Mouse (Mus musculus) heart, postnatal 25 days (tissue): ENCODE measurements around the gene Copz2. TPM values are rescaled to one million over a fixed set of nuclear protein-coding genes. Genes with fewer than 3 reads are reported as not detected.

ENCODE experiments used
- DNase-seq: peaks from one replicate; pipeline ENCODE4 v3.0.0; 2022; ENCODE audit warnings: low spot score
- intact Hi-C: fragments of 180-260 bp; cut with DNase I; formaldehyde crosslinking; loops from one replicate; pipeline ENCODE4 v1.15.1; 2025
- total RNA-seq, 2 experiments: library from RNA; stranded (reverse); gene quantifications; 2 replicates each; pipeline ENCODE4 v1.2.3; 2021

Gene Copz2
- total RNA-seq, 2 experiments from 2014 or later = 33.4 to 37.5 TPM

DNA sequence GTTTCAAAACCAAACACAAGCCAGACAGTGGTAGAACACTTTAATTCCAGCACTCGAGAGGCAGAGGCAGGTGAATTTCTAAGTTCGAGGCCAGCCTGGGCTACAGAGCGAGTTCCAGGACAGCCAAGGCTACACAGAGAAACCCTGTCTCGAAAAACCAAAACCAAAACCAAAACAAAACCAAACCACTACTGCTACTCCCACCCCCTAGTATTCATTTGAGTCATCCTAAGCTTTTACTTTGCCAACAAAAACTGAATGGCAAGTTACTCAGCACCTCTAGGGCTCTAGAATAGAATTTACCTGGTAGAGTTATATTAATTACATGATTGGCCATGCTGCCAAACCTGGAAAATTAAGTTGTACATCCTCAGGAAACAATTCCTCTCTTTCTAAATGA lies 10.0 kb downstream of the Copz2 start:
- DNase-seq = no peak
- intact Hi-C loops = loop anchor here (1.0 to 10.0 kb wide), 5 partner anchors 35 to 305 kb away; no protein-coding TSS in a partner anchor

DNA sequence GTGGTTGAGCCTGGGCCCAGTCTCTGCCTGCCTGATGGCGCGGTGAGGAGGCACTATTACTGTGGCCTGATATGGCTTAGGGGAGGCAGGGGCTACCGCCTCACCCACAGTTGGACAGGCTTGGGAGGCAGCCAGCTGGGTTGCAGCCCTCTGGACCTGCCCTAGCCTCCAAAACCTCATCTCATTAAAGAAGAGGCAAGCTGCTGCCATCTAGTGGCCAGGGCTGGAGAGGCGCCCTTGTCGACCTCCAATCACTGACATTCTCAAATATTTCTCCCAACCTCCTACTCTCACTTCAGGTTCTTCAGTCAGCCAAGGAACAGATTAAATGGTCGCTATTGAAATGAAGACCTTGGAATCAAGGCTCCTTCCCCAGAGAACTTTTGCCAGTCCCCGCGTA lies 10.9 kb downstream of the Copz2 start:
- intact Hi-C loops = loop anchor here (1.0 to 10.0 kb wide), 5 partner anchors 36 to 306 kb away; no protein-coding TSS in a partner anchor
- DNase-seq = peak; percentile 74

DNA sequence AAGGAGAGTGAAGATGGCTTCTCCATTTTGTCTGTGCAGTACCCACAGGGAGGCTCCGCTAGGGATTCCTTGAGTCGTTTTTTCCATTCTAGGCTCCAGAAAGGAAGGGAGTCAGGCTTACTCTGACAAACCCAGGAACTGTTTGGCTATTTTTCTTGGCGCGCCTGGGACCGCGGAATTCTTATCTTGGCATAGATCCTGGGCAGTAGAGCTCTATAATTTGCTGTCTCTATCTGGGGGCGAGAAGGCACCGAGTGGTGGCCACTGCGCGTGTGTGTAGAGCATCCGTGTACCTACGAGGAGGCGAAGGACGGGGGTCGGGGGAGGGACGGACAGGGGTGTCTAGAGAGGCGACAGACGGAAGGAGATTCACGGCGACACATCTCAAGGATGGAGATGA lies 11.8 kb downstream of the Copz2 start:
- peak; percentile 68 for DNase-seq
- intact Hi-C loops = loop anchor here (2.0 to 10.0 kb wide), 4 partner anchors 37 to 307 kb away; no protein-coding TSS in a partner anchor

DNA sequence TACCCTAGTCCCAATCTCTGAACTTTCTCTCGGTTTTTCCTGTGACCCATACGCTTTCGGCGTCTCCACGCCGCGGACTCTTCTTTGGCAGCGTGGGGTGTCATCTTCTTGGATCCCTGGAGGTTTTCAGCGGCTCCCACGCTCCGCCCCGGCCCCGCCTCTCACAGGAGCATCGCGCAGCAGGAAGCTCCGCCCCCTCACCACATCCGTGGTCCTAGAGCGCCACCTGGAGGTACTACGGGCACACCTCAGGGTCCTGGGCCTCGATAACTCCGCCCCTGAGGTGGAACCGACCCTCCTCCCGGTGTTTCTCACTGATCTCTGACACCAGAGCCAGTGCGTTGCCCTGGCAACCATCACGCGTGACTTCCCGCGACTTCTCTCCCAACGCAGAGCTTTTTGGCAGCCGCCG lies 12.2 kb downstream of the Copz2 start:
- DNase-seq = peak; percentile 86
- intact Hi-C loops = loop anchor here (2.0 to 10.0 kb wide), 6 partner anchors 37 to 583 kb away; no protein-coding TSS in a partner anchor

DNA sequence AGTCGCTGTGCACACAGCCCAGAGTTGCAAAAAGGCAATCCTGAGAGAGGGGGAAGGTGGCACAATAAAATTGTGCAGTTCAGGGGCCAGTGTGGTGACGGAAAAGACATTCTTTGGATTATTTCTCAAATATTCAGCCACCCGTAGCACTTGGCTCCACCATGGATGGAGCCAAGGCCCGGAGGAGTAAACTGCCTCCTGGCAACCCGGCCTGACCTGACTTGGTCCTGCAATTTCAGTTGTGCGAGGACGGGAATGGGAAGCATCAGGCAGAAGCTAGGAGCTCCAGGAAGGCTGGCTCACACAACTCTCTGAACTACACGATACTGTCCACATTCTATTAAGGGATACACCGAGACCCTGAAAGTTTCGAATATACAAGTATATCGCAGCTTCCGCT lies 12.9 kb downstream of the Copz2 start:
- no peak for DNase-seq

DNA sequence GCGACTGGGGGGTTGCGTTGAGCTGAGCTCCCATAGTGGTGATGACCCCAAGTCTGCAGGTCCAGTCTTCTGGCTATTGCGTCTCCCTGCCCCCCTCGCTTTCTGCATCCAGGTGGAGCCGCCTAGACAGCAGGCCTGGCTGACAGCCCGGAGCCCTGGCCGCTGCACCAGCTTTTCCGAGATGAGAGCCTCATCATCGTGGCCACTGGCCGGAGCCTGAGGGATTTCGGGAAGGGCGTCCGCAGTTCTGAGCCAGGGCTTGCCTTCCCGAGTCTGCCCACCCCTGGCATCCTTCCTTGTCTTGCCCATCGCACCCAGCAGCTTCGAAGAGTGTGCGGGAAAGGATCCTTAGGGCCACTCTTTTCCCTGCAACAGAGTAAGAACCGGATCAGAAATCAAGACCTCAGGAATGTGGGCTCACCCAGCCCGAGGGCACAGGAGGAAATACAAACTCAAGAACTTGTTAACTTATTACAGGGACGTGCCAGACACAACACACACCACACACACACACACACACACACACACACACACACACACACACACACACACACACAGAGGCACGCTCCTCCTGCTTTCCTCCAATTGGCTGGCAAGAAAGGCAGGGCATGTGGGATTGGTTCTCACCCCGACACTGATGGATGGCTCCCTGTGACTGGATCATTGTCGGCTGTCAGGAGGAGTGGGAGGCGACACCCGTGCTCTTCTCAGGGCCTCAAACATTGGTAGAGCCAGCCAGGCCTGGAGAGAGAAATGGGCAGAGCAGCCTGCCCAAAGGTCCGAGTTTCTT lies 13.7 kb downstream of the Copz2 start:
- intact Hi-C loops = loop anchor here (2.0 to 10.0 kb wide), 5 partner anchors 81 to 585 kb away; no protein-coding TSS in a partner anchor
- DNase-seq = no peak

More for the DNA sequence above, 12.9 kb downstream of the Copz2 start:
- intact Hi-C loops = loop anchor here (2.0 to 10.0 kb wide), 5 partner anchors 80 to 584 kb away; no protein-coding TSS in a partner anchor

DNA sequence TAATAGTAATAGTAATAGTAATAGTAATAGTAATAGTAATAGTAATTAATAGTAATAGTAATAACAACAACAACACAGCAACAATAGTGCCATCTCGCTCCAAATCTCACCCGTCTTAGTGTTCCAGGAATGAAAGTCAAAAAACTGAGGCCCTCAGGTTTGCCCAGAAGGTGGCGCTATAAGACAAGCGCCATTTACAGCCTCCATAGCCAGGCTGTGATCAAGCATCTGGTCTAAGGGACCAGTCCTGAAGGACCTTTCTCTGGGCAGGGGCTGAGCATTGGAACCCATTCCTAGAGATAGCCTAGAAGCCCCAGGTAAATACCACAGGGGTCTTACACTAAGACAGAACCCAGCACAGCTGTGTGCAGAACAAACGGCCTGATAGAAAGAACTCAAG lies 17.5 kb downstream of the Copz2 start:
- intact Hi-C loops = loop anchor here (1.0 to 10.0 kb wide), 5 partner anchors 43 to 312 kb away; no protein-coding TSS in a partner anchor
- DNase-seq = no peak

DNA sequence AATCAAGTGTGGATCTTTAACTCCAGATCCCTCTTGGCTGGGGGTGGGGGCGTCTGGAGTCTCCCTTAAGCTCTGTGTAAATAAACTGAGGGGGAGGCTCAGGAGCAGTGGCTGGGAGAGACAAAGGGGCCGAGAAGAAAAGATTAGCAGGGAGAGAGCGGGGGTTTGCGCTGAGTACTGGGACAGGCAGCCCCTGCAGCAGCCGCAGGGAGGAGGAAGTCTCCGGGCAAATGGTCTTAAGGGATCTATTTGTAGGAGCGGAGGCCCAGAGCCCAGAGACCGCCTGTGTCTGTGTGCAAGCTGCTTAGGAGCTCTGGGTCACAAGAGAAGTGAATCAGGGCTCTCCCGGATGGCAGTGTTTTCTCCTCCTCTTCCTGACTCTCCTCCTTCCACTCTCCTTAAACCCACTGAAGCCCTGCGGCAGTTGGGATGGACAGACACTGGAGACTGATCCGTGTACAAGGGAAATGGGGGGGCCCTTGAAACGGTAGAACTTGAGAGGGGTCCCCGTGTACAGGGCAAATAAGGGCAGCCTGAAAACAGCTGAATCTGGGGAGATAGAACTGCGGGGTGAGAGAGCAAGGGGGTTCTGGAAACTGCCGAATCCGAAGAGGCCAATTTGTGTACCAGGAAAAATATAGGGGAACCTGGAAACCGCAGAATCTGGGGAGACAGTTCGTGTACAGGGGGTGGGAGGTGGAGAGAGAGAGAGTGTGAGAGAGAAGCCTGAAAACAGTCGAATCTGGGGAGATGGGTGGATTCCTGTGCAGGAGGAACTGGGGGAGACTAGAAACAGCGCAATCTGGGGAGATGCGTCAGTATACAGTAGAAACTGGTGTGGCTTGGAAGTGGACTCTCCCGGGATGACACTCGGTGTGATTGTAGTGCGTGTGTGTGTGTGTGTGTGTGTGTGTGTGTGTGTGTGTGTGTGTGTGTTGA lies 23.0 kb downstream of the Copz2 start:
- intact Hi-C loops = loop anchor here (2.0 kb wide), 1 partner anchor 20 kb away; no protein-coding TSS in a partner anchor
- no peak for DNase-seq

DNA sequence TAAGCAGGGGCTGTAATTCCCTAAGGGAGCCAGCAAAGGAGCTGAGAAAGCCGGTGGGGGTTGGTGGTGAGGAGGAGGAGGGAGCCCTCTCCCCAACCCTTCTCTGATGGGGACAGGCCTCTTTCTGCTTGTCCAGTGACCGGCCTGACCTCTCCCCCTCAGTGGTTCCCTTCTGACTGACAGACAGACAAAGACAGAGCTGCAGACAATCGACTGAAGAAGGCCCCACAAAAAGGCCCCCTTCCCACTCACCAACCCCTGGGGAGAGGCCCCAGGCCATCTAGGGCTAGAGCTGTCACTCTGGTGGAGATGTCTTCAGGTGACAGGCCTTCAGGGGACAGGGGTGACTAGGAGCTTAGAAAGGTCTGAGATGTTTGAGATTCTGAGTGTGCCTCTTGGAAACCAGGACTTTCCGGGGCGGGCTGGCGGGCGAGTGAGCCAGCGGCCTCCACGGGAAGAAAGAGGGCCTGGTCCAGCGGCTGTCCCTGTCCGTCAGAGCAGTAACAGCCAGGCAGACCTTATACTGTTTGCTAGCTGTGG lies 24.0 kb downstream of the Copz2 start:
- DNase-seq = no peak
- intact Hi-C loops = loop anchor here (2.0 kb wide), 1 partner anchor 19 kb away; no protein-coding TSS in a partner anchor

DNA sequence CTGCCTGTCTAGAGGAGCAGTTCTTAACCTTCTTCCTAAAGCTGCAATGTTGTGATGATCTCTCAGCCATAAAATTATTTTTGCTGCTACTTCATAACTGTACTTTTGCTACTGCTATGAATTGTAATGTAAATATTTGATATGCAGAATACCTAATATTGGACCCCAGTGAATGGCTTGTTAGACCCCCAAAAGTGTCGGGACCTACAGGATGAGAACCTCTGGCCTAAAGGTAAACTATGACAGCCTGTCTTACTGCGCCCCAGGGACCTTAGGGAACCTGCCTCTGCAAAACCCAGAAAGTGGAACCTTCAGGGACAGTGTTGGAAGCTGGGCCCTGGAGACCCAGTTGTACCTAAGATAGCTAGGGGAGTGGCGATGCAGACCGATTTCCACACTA lies 25.6 kb downstream of the Copz2 start:
- intact Hi-C loops = no loop called here
- no peak for DNase-seq

DNA sequence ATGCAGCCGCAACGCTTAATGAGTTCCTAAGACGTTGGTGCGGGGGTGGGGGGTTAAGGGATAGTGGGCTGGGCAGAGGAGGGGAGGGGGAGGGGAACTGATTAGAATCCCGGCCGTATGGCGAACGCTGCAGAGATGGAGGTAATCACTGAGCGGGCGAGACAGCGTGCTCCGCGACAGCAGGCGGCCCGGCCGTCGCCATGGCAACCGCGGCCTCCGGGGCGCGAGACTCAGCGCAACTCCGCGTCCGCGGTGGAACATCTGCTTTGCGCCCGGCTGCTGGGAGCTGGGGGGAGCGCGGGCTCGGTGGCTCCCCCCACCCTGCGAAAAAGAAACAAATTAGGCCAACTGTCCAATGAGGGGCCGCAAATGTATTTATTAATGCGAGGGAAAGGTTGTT lies 26.1 kb downstream of the Copz2 start:
- intact Hi-C loops = no loop called here
- DNase-seq = peak; percentile 26

DNA sequence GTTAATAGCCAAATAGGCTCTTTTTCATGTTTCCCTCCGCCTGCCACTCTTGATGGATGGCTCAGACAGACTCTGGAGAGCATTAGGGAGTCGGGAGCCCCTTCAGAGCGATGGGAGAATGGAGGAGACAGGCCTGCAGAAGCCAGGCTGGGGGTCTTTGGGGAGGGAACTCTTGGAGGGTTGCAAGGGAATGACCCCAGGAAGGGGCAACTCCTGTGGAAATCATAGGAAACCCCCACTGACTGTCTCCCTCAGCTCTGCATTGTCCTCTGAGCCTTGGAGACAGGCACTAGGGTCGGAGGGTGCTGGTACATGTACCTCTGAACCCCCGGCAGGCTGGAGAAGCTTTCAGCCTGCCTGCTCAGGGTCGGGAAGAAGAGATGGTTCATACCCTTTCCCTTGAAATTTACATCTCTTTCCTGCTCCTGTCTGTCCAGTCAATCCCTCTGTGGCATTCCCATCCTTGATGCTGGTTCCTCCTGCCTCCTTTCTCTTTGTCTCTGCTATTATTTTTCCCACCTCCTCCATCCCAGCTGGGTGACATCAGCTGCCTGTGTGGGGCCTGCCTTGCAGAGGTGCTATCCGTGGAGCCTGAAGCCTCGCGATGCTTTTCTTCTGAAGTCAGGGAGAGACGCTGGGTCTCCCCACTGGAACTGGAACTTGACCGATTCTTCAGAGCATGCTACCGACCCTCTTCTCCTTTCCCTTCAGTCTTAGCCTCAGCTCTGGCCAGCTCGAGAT lies 26.8 kb downstream of the Copz2 start:
- DNase-seq = no peak
- intact Hi-C loops = no loop called here

DNA sequence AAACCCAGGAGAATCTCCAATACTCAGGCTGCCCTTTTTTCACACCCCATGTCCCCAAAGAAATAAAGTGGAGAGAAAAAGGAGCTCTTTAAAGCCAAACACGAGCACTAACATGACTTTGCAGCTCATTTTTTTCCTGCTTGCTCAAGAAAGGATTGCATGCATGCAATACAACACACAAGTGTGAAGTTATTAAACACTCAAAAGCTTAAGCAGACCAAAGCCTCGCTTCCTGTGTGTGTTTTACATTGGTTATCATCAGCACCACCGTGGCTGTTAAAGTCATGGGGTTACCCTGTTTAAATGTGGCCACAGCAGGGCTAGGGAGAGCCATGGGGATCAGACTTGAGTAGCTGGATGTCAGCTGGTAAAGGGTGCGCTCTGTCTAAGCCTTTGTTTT lies 27.4 kb downstream of the Copz2 start:
- intact Hi-C loops = no loop called here
- DNase-seq = no peak

DNA sequence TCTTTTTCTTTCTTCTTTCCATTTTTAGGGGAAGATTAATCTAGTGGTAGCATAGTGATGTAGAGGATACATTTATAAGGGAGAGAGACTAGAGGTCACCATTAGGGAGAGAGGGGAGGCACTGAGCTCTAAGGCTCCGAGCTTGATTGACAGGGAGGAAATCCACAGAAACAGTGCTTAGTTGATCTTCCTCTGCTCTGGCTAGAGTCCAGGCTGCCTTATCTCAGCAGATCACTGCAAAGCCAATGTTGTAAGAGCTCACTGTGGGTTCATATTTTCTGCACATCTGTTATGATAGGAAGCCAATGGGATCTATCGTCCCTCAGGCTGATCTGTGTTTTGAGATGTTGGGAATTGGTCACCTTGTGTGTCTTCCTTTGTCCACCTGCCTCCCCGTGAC lies 29.0 kb downstream of the Copz2 start:
- DNase-seq = no peak
- intact Hi-C loops = no loop called here

DNA sequence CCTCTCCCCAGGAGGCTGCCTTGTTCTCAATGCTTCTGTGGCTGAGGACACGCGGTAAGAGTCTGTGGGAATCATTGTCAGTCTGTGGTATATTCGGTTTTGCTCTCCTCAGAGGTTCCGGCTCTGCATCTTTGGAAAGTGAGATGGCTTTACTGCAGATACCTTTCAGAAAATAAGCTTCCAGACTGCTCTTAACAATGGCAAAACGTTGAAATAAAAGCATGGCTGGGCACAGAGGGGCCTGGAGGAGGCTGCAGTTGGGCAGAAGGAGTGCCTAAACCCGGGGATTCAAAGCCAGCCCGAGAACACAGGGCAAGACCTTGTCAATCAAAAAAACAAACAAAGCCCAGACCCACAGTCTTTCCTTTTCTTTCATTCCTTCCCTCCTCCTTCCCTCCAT lies 29.7 kb downstream of the Copz2 start:
- no peak for DNase-seq
- intact Hi-C loops = no loop called here

DNA sequence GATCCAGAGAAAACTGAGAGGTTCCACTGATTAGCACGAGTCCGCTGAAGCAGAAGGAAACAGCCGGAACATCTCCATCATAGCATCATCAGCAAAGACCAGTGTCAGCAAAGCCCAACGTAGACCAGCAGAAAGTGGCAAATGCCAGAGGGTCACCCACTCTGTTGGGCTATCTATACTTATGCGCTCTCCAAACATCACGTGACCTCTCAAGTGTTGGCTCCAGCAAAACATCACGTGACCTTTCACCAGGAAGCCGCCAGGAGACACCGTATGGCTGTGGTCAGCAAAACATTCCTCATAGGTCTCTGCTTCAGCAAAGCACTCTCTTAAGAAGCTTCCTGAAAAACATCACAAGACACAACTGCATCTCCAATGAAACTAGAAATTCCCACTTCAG lies 30.6 kb downstream of the Copz2 start:
- intact Hi-C loops = no loop called here
- no peak for DNase-seq

DNA sequence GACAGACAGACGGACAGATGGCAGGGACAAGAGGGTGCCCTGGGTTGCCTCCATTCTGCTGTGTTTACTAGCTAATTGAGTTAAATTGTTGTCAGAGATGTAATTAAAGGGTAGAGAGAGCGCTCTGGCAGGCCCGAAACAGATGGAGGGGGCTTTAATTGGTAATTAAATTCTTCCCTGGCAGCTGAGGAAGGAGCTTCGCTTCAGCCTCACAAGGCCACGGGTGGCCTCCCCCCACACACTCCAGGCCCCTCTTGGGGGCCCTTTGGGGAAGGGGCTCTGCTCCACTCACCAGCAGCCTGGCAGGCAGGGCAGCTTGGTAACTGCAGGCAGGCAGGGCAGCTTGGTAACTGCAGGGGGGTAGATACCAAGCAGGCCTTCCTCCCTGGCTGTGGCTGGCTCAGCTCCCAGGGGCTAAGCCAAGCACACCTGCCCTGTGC lies 36.3 kb downstream of the Copz2 start:
- intact Hi-C loops = no loop called here
- DNase-seq = no peak

DNA sequence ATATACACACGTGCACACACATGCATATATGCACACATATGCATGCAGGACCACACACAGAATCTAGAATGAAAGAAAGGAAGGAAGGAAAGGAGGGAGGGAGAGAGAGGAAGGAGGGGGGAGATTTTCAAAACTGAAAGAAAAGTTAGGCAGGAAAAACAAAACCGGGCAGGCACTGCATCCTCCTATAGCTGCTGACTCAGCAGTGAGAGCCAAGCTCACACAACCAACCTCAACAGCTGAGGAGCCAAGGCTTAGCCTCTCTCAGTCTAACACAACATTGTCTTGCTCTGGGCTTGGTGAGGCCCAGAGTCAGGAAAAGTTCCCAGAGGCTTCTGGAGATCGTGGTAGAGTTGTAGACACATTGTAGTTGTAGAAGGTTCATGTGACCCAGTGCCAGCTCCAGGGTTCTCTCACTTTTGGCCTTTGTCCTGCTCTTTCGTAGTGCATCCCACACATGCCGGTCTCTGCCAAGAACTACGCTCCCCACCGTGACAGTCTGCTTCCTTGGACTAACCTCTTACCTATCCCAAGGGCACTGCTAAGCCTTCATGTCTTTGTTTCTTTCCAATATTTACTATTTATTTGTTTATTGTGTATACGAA lies 37.4 kb downstream of the Copz2 start:
- intact Hi-C loops = no loop called here

More for the DNA sequence above, 37.4 kb downstream of the Copz2 start:
- no peak for DNase-seq
